Mouse (Mus musculus): Measurements from ENCODE around the gene Pitpnm1. TPM values are rescaled to one million over a fixed set of nuclear protein-coding genes. Genes with fewer than 3 reads are reported as not detected.

Pitpnm1 gene
- polyA plus RNA-seq, 1 experiment from 2014 or later = 13.1 TPM

DNA sequence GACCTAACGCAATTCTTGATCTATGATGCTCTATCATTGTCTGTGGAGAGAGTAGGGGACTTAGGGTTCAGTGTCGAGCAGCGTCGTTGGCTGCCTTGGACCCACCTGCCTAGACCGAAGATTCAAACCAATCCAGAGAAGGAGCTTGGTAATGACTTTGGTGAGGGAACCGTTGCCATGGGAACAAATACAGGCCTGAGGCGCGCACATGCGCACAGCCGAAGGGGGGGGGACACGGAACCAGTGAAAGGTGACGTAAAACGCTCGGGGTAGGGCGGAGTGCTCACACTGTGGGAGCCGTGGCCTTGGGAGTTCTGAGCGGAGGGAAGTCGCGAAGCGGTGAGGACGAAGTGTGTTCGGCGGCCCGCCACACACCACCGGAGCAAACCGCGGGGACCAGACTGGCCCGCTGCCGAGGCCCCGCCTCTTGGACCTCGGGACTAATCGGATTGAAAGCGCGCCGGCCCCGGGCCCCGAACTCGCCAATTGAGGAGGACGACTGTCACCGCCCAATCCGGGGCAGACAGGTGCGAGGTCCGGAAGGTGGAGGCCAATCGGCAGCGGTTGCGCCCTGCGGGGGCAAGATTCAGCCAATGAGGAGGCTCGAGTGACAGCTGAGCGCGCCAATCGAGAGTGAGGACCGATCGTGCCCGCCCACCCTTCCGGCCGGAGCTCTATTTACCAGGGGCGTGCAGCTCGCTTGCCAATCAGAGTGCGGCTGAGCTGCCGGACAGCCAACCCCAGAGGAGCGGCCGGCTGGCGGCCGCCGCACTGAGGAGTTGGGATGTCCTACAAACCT lies 3.0 kb upstream of the Pitpnm1 start, which contains the start of gene Cdk2ap2:
TSS of gene Cdk2ap2 (plus strand) at position 541 of the 799 bp plus-strand sequence.
- ATAC-seq (ENCODE audit: insufficient read depth, low FRiP score, low TSS enrichment) (peak; percentile 94), DNase-seq (ENCODE audit: low spot score) (peak; percentile 100)
- WGBS = under 1% methylated on average over 63 of the region's 65 CpGs
- H3K27me3 ChIP-seq (ENCODE audit: control insufficient read depth, insufficient read depth, low read length) = peaks cover 22% of the 10 kb centered on the region
- H3K4me2 ChIP-seq (ENCODE audit: low read depth) = peak within 1 kb of the TSS; percentile 69
- peak within 1 kb of the TSS; percentile 67; the same call in 1 of the 2 replicates for H3K27ac ChIP-seq (ENCODE audit: low read depth, low read length)
- H3K9ac ChIP-seq (ENCODE audit: low read length) = peak within 1 kb of the TSS; percentile 64
- peak within 1 kb of the TSS; percentile 43 for H3K4me3 ChIP-seq (ENCODE audit: low read depth, low read length)
- peaks cover 16% of the 10 kb centered on the region for H3K4me1 ChIP-seq (ENCODE audit: control insufficient read depth, insufficient read depth, low read length)
- no peaks in the 10 kb centered on the region for H3K36me3 ChIP-seq (ENCODE audit: control insufficient read depth, insufficient read depth, low read length)
- no peaks in the 10 kb centered on the region for H3K9me3 ChIP-seq (ENCODE audit: control insufficient read depth, low read length)

GRCm38 (mm10) chr19:4097441-4097825 lies 2.4 kb upstream of the Pitpnm1 start:
- Histone ChIP-seq H3K27ac (ENCODE audit: low read depth, low read length) (no peak overlapping the region), H3K4me3 (ENCODE audit: low read depth, low read length) (peak overlapping the region; percentile 43), H3K36me3 (ENCODE audit: control insufficient read depth, insufficient read depth, low read length) (no peaks in the 10 kb centered on the region), H3K4me1 (ENCODE audit: control insufficient read depth, insufficient read depth, low read length) (peaks cover 16% of the 10 kb centered on the region), H3K4me2 (ENCODE audit: low read depth) (peak overlapping the region; percentile 69), H3K27me3 (ENCODE audit: control insufficient read depth, insufficient read depth, low read length) (peaks cover 25% of the 10 kb centered on the region), H3K9me3 (ENCODE audit: control insufficient read depth, low read length) (no peaks in the 10 kb centered on the region), H3K9ac (ENCODE audit: low read length) (peak overlapping the region; percentile 64)
- ATAC-seq (ENCODE audit: insufficient read depth, low FRiP score, low TSS enrichment) (no peak), DNase-seq (ENCODE audit: low spot score) (no peak)
- 3% methylated on average over 21 of the region's 21 CpGs for WGBS

DNA sequence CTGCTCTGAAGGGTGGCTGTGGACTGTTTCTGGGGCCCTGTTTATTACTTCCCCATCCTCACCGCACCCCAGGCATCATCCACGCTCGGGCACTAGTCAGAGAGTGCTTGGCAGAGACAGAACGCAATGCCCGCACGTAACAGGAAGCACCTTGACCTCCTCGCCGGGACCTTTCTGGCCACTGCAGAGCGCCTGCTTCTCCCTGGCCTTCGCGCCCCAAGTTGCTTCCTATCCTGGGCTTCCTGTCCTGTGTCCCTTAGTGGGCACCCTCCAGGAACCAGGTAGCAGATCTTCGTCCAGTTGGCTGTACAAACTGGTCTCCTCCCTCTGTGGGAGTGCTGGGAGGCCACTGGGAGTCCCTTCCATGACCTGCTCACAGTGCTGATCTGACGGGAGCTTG lies 1.4 kb upstream of the Pitpnm1 start:
- ATAC-seq (ENCODE audit: insufficient read depth, low FRiP score, low TSS enrichment) (no peak), DNase-seq (ENCODE audit: low spot score) (no peak)
- Histone ChIP-seq H3K9me3 (ENCODE audit: control insufficient read depth, low read length) (no peaks in the 10 kb centered on the region), H3K36me3 (ENCODE audit: control insufficient read depth, insufficient read depth, low read length) (no peaks in the 10 kb centered on the region), H3K9ac (ENCODE audit: low read length) (no peak overlapping the region), H3K27ac (ENCODE audit: low read depth, low read length) (no peak overlapping the region), H3K4me3 (ENCODE audit: low read depth, low read length) (no peak overlapping the region), H3K27me3 (ENCODE audit: control insufficient read depth, insufficient read depth, low read length) (peaks cover 28% of the 10 kb centered on the region), H3K4me2 (ENCODE audit: low read depth) (no peak overlapping the region), H3K4me1 (ENCODE audit: control insufficient read depth, insufficient read depth, low read length) (peaks cover 16% of the 10 kb centered on the region)
- 88% methylated on average over 13 of the region's 13 CpGs for whole genome bisulfite sequencing

DNA sequence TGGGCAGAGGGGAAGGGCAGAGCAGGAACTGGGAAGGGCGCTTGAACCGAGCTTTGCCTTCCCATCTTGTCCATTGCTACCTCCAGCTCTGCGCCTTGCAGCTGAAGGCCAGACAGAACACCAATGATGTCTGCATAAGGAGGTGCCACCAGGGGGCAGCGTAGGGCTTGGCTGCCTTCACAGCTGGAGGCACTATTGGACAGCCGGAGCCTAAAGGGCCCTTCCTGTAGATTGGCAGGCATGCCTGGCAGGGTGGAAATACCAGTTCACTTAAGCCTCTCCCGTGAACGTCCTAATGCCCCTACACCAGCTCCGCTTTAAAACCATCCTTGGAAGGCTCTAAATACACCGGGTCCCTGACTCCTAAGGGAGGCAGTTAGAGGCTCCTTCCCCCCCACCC lies 742 bp upstream of the Pitpnm1 start:
- DNase-seq (ENCODE audit: low spot score) (peak; percentile 89), ATAC-seq (ENCODE audit: insufficient read depth, low FRiP score, low TSS enrichment) (no peak)
- H3K9ac ChIP-seq (ENCODE audit: low read length) = no peak overlapping the region
- peaks cover 28% of the 10 kb centered on the region for H3K27me3 ChIP-seq (ENCODE audit: control insufficient read depth, insufficient read depth, low read length)
- no peak overlapping the region for H3K27ac ChIP-seq (ENCODE audit: low read depth, low read length)
- WGBS = 17% methylated on average over 9 of the region's 9 CpGs
- no peak overlapping the region for H3K4me3 ChIP-seq (ENCODE audit: low read depth, low read length)
- H3K36me3 ChIP-seq (ENCODE audit: control insufficient read depth, insufficient read depth, low read length) = no peaks in the 10 kb centered on the region
- no peak overlapping the region for H3K4me2 ChIP-seq (ENCODE audit: low read depth)
- no peaks in the 10 kb centered on the region for H3K9me3 ChIP-seq (ENCODE audit: control insufficient read depth, low read length)
- peaks cover 16% of the 10 kb centered on the region for H3K4me1 ChIP-seq (ENCODE audit: control insufficient read depth, insufficient read depth, low read length)

DNA sequence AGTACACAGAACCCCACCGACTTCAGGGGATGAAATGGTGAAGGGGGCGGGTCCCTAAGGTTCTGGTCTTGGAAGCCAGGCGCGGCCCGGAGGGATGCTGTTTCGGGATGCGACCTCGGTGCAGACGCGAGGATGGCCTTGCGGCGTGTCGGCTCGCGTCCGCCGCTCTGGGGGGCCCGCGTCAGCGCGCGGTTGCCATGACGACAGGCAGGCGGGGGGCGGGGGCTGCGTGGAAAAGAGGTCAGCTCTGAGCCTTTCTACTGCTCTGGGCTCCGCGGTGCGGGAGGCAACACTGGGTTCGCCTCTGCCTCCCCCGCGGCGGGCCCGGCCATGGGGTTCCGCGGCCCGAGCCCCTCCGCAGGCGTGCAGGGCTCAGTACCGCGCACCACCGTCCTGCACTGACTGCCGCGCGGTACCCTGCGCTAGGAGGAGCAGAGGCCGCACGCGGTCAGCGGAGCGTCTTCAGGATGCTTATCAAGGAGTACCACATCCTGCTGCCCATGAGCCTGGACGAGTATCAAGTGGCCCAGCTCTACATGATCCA lies 992 bp downstream of the Pitpnm1 start:
- ATAC-seq (ENCODE audit: insufficient read depth, low FRiP score, low TSS enrichment) = no peak
- H3K4me1 ChIP-seq (ENCODE audit: control insufficient read depth, insufficient read depth, low read length) = peaks cover 16% of the 10 kb centered on the region

DNA sequence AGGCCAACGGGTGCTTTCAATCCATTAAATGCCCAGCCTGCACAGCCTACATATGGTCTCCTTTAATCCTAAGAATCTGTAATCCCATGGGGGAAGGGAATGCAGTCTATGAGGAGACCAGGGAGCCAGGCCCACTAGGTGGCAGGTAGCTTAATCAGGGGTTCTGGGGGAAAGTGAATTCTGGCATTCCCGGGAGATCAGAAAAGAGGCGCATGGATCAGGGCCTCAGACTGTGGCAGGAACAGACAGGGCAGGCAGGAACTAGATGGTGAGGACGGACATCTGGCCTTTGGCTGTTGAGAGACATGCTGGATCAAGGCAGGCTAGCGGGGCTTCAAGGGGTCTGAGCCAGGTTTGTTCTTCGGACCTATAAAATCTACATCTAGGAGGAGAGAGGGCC lies 1.7 kb downstream of the Pitpnm1 start:
- peaks cover 28% of the 10 kb centered on the region for H3K27me3 ChIP-seq (ENCODE audit: control insufficient read depth, insufficient read depth, low read length)
- H3K9ac ChIP-seq (ENCODE audit: low read length) = no peak overlapping the region; the same call in 1 of the 2 replicates
- H3K4me2 ChIP-seq (ENCODE audit: low read depth) = peak overlapping the region; percentile 88
- H3K4me3 ChIP-seq (ENCODE audit: low read depth, low read length) = peak overlapping the region; percentile 46; the same call in 1 of the 2 replicates
- WGBS = 69% methylated on average over 6 of the region's 6 CpGs
- no peaks in the 10 kb centered on the region for H3K9me3 ChIP-seq (ENCODE audit: control insufficient read depth, low read length)
- H3K27ac ChIP-seq (ENCODE audit: low read depth, low read length) = no peak overlapping the region
- DNase-seq (ENCODE audit: low spot score) = no peak
- no peaks in the 10 kb centered on the region for H3K36me3 ChIP-seq (ENCODE audit: control insufficient read depth, insufficient read depth, low read length)
- H3K4me1 ChIP-seq (ENCODE audit: control insufficient read depth, insufficient read depth, low read length) = peaks cover 16% of the 10 kb centered on the region
- ATAC-seq (ENCODE audit: insufficient read depth, low FRiP score, low TSS enrichment) = no peak

More for the DNA sequence above, 992 bp downstream of the Pitpnm1 start:
- Histone ChIP-seq H3K4me3 (ENCODE audit: low read depth, low read length) (peak overlapping the region; percentile 46), H3K4me2 (ENCODE audit: low read depth) (peak overlapping the region; percentile 88), H3K27ac (ENCODE audit: low read depth, low read length) (no peak overlapping the region), H3K9ac (ENCODE audit: low read length) (peak overlapping the region; percentile 63), H3K27me3 (ENCODE audit: control insufficient read depth, insufficient read depth, low read length) (peaks cover 28% of the 10 kb centered on the region), H3K36me3 (ENCODE audit: control insufficient read depth, insufficient read depth, low read length) (no peaks in the 10 kb centered on the region), H3K9me3 (ENCODE audit: control insufficient read depth, low read length) (no peaks in the 10 kb centered on the region)
- 0% methylated on average over 51 of the region's 52 CpGs for WGBS
- DNase-seq (ENCODE audit: low spot score) = peak; percentile 70

DNA sequence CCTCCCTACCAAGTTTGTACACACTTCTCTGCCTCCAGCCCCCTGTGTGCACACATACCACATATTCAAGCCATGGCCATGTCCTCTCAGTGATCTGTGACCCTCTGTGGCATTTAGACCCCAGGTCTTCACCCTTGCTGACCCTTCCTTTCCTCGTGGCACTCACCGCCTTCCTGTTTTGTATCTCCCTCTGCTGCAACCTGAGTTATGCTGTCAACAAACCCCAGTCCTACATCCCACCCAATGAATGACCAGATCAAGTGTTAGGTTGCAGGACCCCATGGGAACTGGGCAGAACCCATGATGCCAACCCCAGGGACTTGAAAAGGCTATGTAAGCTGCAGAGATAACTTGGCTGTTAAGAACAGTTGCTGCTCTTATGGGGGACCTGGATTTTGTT lies 2.3 kb downstream of the Pitpnm1 start:
- peaks cover 28% of the 10 kb centered on the region for H3K27me3 ChIP-seq (ENCODE audit: control insufficient read depth, insufficient read depth, low read length)
- DNase-seq (ENCODE audit: low spot score) = no peak

GRCm38 (mm10) chr19:4102626-4103025 lies 2.8 kb downstream of the Pitpnm1 start:
- Histone ChIP-seq H3K27ac (ENCODE audit: low read depth, low read length) (no peak overlapping the region), H3K9ac (ENCODE audit: low read length) (no peak overlapping the region), H3K9me3 (ENCODE audit: control insufficient read depth, low read length) (no peaks in the 10 kb centered on the region), H3K4me2 (ENCODE audit: low read depth) (no peak overlapping the region), H3K36me3 (ENCODE audit: control insufficient read depth, insufficient read depth, low read length) (no peaks in the 10 kb centered on the region), H3K4me1 (ENCODE audit: control insufficient read depth, insufficient read depth, low read length) (peaks cover 13% of the 10 kb centered on the region), H3K27me3 (ENCODE audit: control insufficient read depth, insufficient read depth, low read length) (peaks cover 28% of the 10 kb centered on the region), H3K4me3 (ENCODE audit: low read depth, low read length) (no peak overlapping the region)
- no peak for ATAC-seq (ENCODE audit: insufficient read depth, low FRiP score, low TSS enrichment)
- 94% methylated on average over 12 of the region's 12 CpGs for WGBS
- no peak for DNase-seq (ENCODE audit: low spot score)

More for the DNA sequence above, 2.3 kb downstream of the Pitpnm1 start:
- Histone ChIP-seq H3K9ac (ENCODE audit: low read length) (no peak overlapping the region), H3K4me2 (ENCODE audit: low read depth) (no peak overlapping the region), H3K36me3 (ENCODE audit: control insufficient read depth, insufficient read depth, low read length) (no peaks in the 10 kb centered on the region), H3K27ac (ENCODE audit: low read depth, low read length) (no peak overlapping the region), H3K4me3 (ENCODE audit: low read depth, low read length) (no peak overlapping the region), H3K9me3 (ENCODE audit: control insufficient read depth, low read length) (no peaks in the 10 kb centered on the region), H3K4me1 (ENCODE audit: control insufficient read depth, insufficient read depth, low read length) (peaks cover 16% of the 10 kb centered on the region)
- WGBS = 74% methylated on average over 2 of the region's 2 CpGs
- ATAC-seq (ENCODE audit: insufficient read depth, low FRiP score, low TSS enrichment) = no peak

- Histone ChIP-seq H3K9me3 (ENCODE audit: control insufficient read depth, low read length) (no peaks in the 10 kb centered on the region), H3K4me3 (ENCODE audit: low read depth, low read length) (no peak overlapping the region), H3K36me3 (ENCODE audit: control insufficient read depth, insufficient read depth, low read length) (no peaks in the 10 kb centered on the region), H3K27ac (ENCODE audit: low read depth, low read length) (no peak overlapping the region), H3K9ac (ENCODE audit: low read length) (no peak overlapping the region), H3K4me1 (ENCODE audit: control insufficient read depth, insufficient read depth, low read length) (peaks cover 9% of the 10 kb centered on the region), H3K4me2 (ENCODE audit: low read depth) (no peak overlapping the region), H3K27me3 (ENCODE audit: control insufficient read depth, insufficient read depth, low read length) (peaks cover 28% of the 10 kb centered on the region)
- 92% methylated on average over 18 of the region's 18 CpGs for WGBS
- DNase-seq (ENCODE audit: low spot score) = no peak
- no peak for ATAC-seq (ENCODE audit: insufficient read depth, low FRiP score, low TSS enrichment)
Measured at GRCm38 (mm10) chr19:4103294-4103693, 3.5 kb downstream of the Pitpnm1 start.
